Mouse (Mus musculus) erythroblast, embryonic 14.5 days (primary cell): ENCODE data around the gene Grip1.

Experiments used
- GATA1 ChIP-seq: IDR thresholded peaks from 2 replicates; pipeline ENCODE4 v1.6.1; 2012; ENCODE audit warnings: low read length, inconsistent platforms, mixed read lengths
- TAL1 ChIP-seq: IDR thresholded peaks from 3 replicates; pipeline ENCODE4 v1.6.1; 2012; ENCODE audit warnings: low read length, inconsistent platforms, mixed read lengths

GRCm38 (mm10) chr10:119735011-119735992 is 281.7 kb downstream of the Grip1 start:
- no peak for TF ChIP-seq GATA1
- no peak for TF ChIP-seq TAL1
